Mouse (Mus musculus) lung, adult 2 months (tissue): ENCODE measurements at regions not wholly inside any gene's neighbourhood (a gene's known extent, or its start where the extent isn't known, plus 50 kb on each side); places are given as distances from the start of the nearest gene placed in this dataset.

ENCODE experiments used
- CTCF ChIP-seq: fragments of 200-500 bp; IDR thresholded peaks from 2 replicates; pipeline ENCODE4 v1.5.1; 2011; ENCODE audit warnings: mild to moderate bottlenecking, low read length, control low read depth; ENCODE audit not compliant: insufficient read depth
- POLR2A ChIP-seq: fragments of 200-500 bp; IDR thresholded peaks from 2 replicates; pipeline ENCODE4 v1.6.1; 2011; ENCODE audit warnings: low read depth, mild to moderate bottlenecking, control low read depth, low read length, borderline replicate concordance; ENCODE audit errors: extremely low read depth

GRCm38 (mm10) chr3:50825534-50826423 is 382.4 kb upstream of the Slc7a11 start:
- TF ChIP-seq CTCF (no peak), POLR2A (no peak)
